Mouse (Mus musculus): ENCODE data around the gene Map3k5. TPM values are rescaled to one million over a fixed set of nuclear protein-coding genes. Genes with fewer than 3 reads are reported as not detected.
A peak's percentile ranks its signal among the peaks of the same experiment; 100 is the strongest.

Map3k5 gene
- total RNA-seq, 2 experiments from 2014 or later: 4.9 to 9.5 TPM

GRCm38 (mm10) chr10:20003006-20003405 lies 68.7 kb downstream of the Map3k5 start:
- no peak for DNase-seq (ENCODE audit: low spot score in 2 of 2)

DNA sequence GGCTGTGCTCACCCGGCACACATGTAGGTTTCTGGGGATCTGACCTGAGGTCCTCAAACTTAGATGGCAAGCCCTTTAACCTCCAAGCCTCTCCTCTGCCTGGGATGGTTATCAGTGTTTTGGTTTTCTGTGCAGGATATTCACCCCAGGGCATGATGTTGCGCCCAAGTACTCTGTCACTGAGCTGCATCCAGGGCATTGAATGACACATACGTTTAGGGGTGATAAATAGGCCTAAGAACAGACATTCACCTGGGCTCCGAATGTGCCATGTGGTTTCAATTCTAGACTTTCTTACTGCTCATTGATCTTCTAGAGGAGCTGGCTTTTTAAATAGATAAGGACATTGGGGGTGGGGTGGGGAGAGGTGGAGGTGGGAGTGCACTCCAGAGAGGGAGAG lies 70.5 kb downstream of the Map3k5 start:
- DNase-seq (ENCODE audit: low spot score in 2 of 2): no peak

GRCm38 (mm10) chr10:20005491-20005952 lies 71.2 kb downstream of the Map3k5 start:
- DNase-seq (ENCODE audit: low spot score in 2 of 2): no peak

DNA sequence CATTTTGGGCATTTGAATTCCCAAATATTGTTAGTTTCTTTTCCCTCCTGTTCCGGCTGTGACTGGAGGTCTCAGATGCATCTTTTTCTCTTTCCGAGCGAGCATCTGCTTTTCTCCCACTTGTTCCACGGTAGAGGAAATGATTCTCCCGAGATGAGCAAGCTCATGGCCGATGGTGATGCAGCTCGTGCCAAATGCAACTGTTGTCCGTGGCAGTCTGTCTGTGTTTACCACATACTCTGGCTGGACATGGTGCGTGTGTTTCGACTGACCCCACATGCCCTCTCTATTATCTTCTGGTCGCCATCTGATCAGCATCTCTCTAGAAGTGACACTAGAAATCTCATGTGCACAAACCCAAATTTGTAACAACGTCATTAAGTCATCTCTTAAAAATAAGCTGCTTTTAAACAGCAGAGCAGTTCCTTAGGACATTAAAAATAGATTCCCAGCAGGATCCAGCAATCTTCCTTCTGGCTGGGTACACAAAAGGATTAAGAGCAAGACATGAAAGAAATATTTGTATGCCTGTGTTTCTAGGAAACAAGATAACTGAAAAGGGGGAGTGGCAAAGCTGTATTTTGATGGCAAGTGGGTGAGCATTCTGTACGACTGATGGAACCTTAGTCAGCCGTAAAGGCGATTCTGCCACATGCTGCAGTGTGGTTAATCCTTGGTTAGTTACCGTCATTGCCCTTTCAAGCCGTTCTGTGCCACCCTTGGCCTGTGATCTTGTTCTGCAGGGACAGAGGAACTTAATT lies 72.2 kb downstream of the Map3k5 start:
- DNase-seq (ENCODE audit: low spot score in 2 of 2): no peak

GRCm38 (mm10) chr10:20009310-20009709 lies 75.0 kb downstream of the Map3k5 start:
- DNase-seq (ENCODE audit: low spot score in 2 of 2): no peak

GRCm38 (mm10) chr10:20010018-20010417 lies 75.7 kb downstream of the Map3k5 start:
- DNase-seq (ENCODE audit: low spot score in 2 of 2): no peak

DNA sequence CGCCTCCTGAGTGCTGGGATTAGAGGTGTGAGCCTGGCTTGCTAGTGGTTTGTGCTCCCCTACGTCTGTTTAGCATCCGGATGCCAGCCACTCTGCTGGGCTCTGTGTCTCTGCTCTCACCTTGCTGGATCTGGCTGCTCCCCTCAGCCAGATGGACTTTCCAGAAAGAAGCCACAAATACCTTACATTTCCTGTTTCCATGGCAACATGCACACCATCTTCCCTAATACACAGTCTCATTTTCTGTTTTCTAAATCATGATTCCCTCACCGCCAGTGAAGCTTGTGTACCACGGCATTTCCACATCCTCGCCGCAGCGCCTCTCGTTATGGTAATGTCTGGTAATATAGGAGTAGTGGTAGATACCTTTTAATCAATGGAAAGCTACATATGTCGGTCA lies 84.1 kb downstream of the Map3k5 start:
- DNase-seq (ENCODE audit: low spot score in 2 of 2): no peak

DNA sequence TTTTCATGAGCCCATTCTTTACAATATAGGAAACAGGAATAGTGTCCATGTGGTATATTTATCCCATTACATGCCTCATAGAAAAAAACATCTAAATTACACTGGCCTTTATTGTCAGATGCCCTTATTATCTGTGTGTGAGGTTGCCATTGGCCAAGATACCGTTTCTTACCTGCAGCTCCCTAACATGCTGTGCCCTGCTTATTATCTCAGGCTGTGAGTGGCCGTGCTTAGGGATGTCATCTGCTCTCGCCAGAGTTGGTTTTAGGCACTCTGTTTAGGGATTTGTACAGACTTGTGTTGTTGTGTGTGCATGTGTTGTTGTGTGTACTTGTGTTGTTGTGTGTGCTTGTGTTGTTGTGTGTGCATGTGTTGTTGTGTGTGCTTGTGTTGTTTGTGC lies 84.5 kb downstream of the Map3k5 start:
- DNase-seq (ENCODE audit: low spot score in 2 of 2): no peak

DNA sequence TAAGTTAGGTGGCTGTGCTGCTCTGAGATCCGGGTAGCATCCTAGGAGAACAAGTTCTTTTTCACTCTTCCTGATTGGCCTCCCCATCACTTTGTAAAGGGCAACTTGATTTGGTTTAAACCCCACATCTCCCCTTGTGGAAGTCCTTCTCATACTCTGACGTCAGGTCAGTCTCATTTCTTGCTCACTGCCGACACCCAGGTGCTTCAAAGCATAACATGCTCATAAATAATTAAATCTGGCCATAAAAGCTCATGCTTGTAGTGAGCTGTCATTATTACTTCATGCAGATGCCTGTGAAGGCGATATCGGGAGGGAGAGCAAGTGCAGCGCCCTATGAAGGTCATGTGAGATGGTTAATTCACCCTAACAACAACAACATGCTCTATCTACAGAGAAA lies 87.0 kb downstream of the Map3k5 start:
- DNase-seq (ENCODE audit: low spot score in 2 of 2): no peak

DNA sequence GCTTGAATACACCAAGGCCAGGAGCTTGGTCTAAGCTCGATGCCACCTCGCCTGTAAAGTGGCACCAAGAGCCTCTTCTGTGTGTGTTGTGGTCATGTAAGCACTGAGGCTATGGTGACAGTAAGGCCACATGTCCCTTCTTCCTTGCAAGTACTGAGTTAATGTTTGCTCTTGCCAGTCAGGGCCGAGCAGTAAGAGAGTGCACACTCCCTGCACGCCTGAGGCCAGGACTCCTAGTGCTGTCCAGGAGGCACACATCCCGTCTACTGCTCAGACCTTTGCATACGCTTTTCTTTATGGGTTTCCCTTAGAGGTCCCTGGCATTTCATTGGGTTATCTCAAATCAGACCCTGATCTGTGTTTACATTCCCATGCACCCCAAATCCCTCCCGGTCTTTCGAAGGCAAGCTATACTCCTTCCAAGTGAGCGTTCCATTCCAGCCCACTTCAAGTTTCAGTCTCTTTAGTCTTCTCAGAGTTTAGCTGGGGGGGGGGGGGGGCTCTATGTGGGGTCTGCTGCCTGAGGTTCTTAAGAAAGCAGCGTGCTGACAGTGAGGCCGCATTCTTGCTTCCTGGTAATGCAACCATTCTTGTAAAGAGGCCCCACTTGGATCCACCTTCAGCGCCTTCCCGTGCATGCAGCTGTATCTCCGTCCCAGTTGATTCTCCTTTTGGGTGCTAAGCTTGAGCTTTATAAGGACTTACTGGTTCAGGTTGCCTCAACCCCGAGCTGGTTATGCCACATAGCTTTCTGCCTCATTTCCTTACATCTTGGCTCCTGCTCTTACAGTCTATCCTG lies 87.6 kb downstream of the Map3k5 start:
- DNase-seq (ENCODE audit: low spot score in 2 of 2): no peak

DNA sequence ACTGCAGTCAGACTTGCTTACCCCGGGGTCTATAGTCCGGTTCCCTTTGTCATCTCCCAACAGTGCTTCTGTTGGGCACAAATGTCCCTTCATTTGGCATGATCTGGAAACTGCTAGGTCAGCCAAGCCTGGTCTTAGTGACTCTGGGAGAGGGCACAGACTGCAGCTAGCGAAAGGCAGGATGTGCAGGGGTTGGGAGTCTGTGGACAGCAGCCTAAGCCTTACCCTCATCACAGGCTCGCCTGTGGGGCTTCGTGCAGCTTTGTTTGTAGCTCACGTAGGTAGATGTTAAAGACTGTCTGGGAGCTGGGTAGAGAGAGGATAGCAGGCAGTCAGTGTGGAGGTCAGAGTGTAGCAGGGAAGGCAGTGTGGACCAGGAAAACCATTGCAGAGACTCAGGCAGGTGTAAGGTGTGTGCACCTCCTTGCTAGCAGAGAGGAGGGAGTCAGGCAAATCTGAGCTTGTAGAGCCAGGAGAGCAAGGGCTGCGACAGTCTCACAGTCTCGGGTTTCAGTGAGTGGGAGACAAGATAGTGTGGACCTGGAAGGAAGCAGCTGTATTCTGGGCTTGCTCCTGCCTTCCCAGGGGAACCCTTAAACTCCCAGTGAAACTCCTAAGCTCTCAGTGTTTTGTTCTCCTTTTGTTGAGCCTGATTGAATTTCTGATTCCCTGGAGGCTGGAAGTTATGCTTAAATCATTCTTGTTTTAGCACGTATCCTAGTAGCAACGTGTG lies 88.5 kb downstream of the Map3k5 start:
- DNase-seq (ENCODE audit: low spot score in 2 of 2): no peak

GRCm38 (mm10) chr10:20023524-20023923 lies 89.3 kb downstream of the Map3k5 start:
- DNase-seq (ENCODE audit: low spot score in 2 of 2): no peak

- DNase-seq (ENCODE audit: low spot score in 2 of 2): no peak
These were observed 90.6 kb downstream of the Map3k5 start for GRCm38 (mm10) chr10:20024891-20025290.

DNA sequence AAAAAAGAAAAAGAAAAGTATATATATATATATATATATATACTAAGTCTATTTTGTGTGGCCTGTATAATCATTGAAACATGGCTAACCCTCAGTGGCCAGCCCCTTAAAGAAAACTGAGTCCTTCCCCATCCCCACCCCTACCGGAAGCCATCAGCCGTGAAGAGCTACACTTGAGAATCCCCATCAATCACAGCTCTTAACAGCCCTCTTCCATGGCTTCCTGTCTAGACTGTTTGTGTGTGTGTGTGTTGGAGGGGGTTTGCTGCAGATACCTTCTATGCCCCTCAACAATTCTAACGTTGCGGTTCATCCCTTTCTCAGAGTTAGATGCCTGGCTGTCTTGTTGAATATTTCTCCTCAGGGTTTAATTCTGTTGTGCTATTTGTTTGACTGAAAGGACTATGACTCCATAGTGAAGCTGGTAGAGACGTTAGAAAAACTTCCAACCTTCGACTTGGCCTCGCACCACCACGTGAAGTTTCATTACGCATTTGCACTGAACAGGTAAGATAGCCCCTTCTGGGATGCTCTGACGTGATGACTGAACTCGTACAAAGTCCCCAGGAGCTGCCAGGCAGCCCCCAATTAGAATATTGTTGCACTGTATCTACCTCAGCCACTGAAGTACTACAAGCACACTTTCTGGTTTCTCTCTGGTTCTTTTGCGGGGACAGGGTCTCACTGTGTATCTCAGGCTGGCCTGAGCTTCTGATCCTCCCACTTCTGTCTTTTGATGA lies 91.7 kb downstream of the Map3k5 start:
- no peak for DNase-seq (ENCODE audit: low spot score in 2 of 2)

GRCm38 (mm10) chr10:20030703-20031102 lies 96.4 kb downstream of the Map3k5 start:
- no peak for DNase-seq (ENCODE audit: low spot score in 2 of 2)

DNA sequence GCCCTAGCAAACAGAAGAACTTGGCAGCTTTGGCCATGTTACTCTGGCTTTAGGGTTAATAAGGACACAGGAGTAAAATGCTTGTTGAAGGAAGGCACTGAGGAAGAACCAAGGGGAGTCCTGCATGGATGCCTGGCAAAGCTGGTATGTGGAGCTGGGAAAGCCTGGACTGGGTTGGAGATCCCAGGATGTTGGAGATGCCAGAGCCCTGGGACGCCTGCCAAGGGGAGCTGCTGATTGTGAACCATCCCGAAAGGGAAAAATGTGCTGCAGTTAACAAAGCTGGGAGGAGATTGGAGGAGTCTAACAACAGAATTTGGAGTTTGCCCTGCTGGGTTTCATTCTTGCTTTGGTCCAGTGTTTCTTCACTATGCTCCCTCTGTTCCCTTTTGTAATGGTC lies 97.7 kb downstream of the Map3k5 start:
- peak in 1 of 2 experiments; percentile 61 for DNase-seq (ENCODE audit: low spot score in 2 of 2)

DNA sequence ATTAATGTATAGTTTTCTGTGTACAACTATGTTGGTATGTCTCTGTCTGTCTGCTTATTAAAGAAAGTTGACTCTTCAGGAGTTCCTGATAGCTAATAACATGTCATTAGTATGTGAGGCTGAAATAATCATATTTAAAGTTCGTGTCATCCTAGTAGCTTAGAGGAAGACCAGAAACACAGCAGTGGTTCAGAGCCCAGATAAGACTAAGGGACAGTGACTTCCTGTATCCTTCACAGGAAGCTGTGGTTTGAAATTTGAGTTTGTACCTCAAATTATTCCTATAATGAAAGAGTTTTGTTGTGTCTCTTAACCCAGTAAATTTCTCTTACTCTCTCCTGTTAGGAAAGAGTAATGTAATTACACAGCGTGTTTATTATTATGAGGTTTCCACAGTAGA lies 102.1 kb downstream of the Map3k5 start:
- no peak for DNase-seq (ENCODE audit: low spot score in 2 of 2)

- DNase-seq (ENCODE audit: low spot score in 2 of 2): no peak
These were observed 102.6 kb downstream of the Map3k5 start for GRCm38 (mm10) chr10:20036846-20037245.

GRCm38 (mm10) chr10:20039531-20039930 lies 105.3 kb downstream of the Map3k5 start:
- no peak for DNase-seq (ENCODE audit: low spot score in 2 of 2)

GRCm38 (mm10) chr10:20040116-20040515 lies 105.8 kb downstream of the Map3k5 start:
- peak in 1 of 2 experiments; percentile 28 for DNase-seq (ENCODE audit: low spot score in 2 of 2)

DNA sequence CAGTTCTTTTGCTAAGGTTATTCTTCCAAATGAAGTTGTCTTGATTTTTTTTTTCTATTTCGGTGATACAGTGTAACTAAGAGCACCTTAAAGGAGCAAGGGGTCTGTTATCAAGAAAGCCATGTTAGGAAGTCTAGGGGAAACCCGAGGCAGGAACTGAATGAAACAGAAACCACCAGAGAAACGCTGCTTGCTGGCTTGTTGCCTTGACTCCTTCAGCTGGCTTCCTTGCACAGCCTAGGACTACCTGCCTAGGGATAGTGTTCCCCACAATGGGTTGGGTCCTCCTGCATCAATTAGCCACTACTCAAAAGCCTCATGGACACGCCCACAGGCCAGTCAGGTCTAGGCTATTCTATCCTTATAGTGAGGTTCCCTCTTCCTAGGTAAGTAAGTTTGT lies 106.4 kb downstream of the Map3k5 start:
- no peak for DNase-seq (ENCODE audit: low spot score in 2 of 2)

Data from gastrocnemius, postnatal 4 days (tissue).